Mouse (Mus musculus) spleen, postnatal 4 days (tissue): ENCODE data around the gene Pth2.
"Not testable (repeated sequence)": the region's sequence is repeated elsewhere in the genome, so short reads cannot be mapped to it uniquely, and the experiment has no call there.

Experiments
- DNase-seq, 2 experiments: peaks; one replicate each; pipeline ENCODE4 v3.0.0; 2022; ENCODE audit warnings: low spot score in 2 of 2

Gene Pth2

GRCm38 (mm10) chr7:45180896-45181477 is at the start of gene Pth2:
TSS of gene Pth2 (plus strand) at chr7:45180995.
- no peak for DNase-seq

DNA sequence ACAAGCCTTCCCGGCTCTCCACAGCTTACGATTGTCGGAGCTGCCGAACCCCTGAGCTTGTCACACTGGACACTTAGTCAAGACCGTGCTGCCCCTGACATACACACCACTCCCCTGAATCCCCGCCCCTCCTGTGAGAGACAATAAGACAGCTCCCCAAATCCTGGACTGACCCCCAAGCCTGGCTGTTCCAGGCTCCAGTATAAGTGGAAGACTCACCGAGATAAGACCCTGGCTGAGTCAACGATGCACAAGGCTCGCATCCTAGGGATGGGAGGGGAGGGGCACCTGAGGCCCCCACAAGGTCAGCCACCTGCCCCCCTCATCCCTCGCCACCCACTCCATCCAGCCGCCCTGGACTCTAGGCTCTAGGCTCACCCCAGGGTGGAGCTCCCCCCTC is 48.9 kb upstream of the Pth2 start:
- DNase-seq = no peak

DNA sequence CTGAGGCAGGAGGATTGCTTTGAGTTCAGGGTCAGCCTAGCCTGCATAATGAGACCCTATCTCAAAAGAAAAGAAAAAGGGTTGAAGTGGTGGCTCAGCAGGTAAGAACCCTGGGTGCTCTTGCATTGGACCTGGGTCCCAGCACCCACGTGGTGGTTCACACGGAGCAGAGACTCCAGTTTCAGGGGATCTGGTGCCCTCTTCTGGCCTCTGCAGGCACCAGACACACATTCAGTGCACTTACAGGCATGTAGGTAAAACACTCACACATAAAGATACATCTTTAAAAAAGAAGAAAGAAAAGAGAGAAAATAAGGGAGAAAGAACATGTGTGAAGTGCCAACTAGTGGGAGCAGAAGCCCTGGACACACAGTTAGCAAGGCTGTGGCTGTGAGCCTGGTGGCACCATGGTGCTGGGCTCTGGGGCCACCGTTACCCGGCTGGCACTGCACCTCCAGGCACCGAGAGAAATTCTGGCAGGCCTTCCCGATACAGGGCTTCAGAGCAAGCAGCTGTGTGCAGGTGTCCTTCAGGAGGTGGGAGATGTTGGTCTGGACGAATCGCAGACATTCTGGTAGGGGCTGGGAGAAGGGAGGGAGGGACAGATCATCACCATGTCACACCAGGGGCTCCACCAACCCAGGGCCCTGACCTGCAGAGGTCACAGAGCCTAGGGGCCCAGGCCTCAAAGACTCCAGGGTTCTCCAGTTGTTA is 47.2 kb upstream of the Pth2 start:
- no peak for DNase-seq

- peak; percentile 72 to 83 for DNase-seq
Observed at GRCm38 (mm10) chr7:45134544-45135026, 46.2 kb upstream of the Pth2 start.

DNA sequence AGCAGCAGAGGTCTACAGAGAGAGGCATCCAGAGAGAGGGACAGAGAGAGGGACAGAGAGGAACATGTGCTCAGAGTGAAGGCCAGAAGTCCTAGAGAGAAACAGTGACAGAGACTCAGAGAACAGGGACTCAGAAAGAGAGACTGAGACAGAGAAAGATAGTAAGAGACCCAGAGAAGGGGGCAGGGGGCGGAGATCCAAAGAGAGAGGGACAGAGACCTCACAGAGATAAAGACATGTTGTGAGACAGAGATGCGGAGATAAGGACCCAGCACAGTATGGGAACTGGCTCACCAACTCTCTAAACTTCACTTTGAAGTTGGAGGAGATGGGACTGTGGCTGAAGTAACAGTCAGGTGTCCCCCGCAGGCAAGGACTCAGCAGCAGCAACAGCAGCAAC is 45.4 kb upstream of the Pth2 start:
- no peak for DNase-seq

- DNase-seq = peak; percentile 93 to 97
Observed at GRCm38 (mm10) chr7:45135993-45136567, 44.7 kb upstream of the Pth2 start, which contains the start of the genes Gm45713 and Flt3l. TSS of gene Gm45713 (minus strand) at chr7:45136231. TSS of gene Flt3l (minus strand) at chr7:45136432.

DNA sequence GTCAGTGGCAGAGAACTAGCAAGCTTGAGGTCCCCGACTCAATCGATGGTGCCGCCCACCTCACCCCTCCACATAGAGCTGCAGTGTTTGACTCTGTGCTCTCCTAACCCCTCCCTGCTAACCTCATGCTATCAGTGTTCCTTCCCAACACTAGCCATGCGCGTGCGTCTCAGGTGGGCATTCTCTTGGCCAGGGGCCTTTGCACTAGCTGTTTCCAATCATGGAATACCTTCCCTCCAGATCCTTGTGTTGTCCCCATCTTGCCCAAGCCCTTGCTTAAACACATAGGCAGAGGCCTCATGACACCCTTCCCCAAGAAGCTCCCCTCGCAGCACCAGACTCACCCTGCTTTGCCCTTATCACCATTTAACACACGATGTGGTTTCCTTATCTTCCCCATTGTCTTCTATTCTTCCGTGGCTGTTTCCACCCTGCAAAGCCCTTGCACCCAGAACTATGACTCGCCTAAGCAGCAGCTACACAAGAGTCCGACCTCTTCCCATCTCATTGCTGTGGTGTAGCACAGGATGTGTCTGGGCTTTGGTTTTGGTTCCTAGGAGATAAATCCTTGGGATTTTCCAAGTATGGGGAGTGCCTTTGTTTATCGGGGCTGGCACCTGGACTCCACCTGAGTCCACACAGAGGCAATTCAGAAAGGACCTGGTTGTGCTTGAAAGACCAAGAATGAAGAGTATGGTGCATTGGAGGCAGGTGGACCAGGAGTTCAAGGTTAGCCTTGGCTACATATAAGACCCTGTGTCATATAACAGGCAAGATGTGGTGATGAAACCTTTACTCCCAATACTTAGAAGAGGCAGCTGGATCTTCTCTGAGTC is 43.4 kb upstream of the Pth2 start:
- peak in 1 of 2 experiments; percentile 65 for DNase-seq

- DNase-seq = no peak
Observed at GRCm38 (mm10) chr7:45138403-45138802, 42.4 kb upstream of the Pth2 start.

DNA sequence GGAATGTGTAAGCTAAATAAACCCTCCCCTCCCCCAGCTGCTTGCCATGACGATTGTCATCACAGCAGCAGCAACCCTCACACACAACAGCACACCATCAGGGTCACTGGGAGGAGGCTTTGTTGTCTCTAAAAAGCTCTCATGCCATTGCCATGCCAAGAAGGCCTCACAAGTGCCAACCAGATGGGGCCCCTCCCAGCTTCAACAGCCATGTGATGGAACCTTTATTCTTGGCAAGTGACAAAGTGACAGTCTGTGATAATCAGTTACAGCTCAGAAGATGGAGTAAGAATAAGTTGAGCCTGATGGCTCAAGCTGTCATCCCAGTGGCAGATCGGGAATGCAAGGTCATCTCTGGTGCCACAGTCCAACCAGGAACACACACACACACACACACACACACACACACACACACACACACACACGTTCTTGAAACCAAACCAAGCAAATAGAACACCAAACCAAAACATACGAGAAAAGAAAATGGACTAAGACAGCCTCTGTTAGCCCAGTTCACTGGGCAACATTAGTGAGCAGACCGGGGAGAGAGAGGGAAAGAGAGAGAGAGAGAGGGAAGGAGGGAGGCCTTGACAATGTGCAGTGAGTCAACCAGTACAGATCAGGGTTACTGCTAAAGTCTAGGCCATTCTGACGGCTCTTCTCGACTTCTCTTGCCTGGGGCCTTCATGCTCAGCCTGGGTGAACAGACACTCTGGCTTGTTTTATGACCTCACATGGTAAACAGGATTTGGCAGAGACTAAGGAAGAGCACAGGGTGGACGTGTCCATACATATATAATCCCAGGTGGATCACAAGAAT is 40.7 kb upstream of the Pth2 start:
- no peak for DNase-seq

DNA sequence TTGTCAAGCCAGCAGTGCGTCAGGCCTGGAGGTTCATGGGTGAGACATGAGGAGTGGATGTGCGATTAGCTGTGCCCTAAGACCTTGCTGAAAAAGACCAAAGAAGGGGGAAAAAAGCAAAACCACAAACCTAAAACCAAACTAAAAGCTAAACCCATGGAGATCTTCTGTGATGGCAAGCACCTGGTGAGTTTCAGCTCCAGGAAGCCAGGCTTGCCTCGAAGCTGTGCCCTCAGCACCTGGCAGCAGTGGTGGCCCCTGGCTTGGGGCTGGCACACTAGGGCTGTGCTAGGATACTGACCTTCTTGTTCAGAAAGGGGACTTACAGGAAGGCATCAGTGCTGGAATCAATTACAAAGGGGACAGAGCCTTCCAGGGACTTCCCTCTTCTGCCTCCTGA is 39.5 kb upstream of the Pth2 start:
- no peak for DNase-seq

DNA sequence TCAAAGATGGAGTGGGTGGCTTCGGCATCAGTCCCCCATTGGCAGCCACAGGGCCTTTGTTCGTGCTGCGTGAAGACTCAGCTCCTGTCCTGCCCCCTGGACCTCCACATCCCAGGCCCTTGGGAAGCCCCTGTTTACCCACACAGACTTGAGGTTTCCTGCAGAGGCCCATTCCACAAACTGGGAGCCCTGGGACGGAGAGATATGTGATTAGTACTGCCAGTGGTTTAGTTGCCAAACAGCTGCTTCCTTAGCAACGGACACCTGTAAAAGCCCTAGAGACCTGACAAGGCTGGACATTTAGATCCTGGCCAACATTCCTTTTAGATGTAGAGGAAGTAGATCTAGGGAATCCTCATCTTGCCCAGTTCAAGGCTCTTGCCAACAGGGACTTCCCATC is 38.9 kb upstream of the Pth2 start:
- DNase-seq = no peak

DNA sequence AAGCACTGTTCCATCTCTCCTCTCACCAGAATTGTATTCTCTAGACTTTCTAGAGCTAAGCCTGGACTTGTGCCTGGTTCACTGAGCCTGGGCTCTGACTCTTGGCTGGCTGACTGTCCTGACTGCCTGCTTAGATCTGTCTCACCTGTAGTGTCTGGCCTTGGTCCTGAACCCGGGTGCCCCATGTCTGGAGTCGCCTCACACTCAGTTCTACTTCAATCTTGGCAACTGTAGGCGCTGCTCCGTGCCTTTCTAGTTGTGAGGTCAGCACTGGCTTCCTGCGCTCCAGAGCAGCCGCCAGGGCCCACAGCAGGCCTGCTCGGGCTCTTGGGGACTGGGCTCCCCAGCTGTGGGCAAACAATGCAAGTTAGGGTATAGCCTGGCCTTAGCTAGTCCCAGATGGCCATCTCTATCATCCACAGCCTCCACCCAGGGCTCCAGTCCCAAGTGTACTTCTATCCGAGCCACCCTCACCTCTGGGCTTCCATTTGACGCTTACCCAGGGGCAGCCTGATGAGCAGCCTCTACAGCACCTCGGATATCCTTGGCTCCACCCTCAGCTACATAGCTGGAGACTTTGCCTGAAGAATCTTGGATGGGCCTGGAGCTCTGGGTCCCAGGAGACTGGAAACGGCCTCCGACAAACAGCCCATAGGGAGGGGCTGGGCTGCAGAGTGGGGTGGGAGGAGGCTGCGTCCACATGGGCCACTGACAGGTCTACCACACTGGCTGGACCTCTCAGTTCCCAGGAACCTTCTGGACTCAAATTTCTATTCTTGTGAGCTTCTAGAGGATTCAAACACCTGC is 36.2 kb upstream of the Pth2 start:
- DNase-seq = no peak

DNA sequence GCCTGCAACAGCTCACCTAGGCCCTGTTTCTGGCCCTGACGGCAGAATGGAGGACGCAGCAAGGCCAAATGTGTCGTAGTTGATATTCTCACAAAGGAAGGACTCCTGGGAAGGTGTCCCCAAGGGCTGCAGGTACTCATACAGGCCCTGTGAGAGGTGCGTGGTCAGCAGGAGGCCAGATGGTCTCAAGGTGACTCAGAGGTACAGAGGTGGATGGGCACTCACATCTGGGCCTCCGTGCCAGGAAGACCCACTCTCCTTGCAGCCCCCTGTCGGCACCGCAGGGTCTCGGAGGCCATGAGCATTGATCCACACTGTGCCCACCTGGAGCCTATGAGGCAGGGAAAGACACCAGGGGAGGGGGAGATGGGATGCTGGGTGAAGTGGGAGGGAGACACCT is 35.3 kb upstream of the Pth2 start:
- DNase-seq = no peak

GRCm38 (mm10) chr7:45147267-45147666 is 33.5 kb upstream of the Pth2 start:
- DNase-seq = no peak

DNA sequence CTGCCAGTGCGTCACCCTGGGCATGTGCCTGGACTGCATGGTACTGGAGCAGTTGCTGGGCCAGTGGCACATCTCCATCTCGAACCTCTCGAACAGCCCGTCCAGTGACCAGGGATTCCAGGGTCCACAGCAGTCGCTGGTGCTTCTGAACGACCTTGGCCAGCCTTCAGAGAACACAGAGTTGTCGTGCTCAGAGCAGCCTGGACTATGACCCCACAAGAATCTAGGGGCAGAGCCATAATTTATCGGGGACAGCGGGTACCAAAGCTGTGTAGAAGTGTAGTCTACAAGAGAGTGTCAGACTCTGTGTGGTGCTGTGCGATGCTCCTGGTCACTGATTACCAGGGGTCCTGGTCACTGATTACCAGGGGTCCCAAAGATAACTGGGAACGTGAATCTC is 32.9 kb upstream of the Pth2 start:
- no peak for DNase-seq

- no peak for DNase-seq
Observed at GRCm38 (mm10) chr7:45148534-45149098, 32.2 kb upstream of the Pth2 start.

- no peak for DNase-seq
Observed at GRCm38 (mm10) chr7:45149545-45149944, 31.2 kb upstream of the Pth2 start.

GRCm38 (mm10) chr7:45150321-45150720 is 30.5 kb upstream of the Pth2 start:
- no peak for DNase-seq

DNA sequence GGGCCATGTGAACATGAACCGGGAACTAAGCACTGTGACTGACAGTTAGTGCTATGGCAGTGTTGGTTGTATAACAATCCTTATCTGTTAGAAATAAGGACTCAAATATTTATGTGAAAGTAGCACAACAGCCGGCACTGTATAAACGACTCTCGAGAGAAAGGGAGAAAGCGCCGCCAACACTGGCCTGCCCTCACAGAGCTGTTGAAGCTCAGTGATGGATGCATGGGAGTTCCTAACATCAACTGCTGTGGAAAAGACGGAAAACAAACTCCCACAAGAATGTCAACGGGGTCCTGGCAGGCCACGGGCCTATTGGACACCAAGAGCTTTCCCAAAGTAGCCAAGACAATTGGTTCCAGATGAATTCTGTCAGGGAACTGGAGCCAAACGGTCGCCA is 29.5 kb upstream of the Pth2 start:
- no peak for DNase-seq

DNA sequence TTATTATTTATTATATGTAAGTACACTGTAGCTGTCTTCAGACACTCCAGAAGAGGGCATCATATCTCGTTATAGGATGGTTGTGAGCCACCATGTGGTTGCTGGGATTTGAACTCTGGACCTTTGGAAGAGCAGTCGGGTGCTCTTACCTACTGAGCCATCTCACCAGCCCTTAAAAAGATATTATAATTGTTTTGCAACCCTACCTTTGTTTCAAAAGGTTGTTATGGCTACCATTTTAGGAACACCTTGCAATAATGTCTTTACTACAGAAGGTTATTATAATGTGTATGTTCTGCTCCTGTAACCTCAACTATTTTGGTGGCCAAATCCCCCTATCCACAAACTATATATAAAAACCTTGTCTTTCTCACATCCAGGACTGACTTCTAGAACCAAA is 27.7 kb upstream of the Pth2 start:
- DNase-seq = not testable (repeated sequence)
